In the genomic region with DNA sequence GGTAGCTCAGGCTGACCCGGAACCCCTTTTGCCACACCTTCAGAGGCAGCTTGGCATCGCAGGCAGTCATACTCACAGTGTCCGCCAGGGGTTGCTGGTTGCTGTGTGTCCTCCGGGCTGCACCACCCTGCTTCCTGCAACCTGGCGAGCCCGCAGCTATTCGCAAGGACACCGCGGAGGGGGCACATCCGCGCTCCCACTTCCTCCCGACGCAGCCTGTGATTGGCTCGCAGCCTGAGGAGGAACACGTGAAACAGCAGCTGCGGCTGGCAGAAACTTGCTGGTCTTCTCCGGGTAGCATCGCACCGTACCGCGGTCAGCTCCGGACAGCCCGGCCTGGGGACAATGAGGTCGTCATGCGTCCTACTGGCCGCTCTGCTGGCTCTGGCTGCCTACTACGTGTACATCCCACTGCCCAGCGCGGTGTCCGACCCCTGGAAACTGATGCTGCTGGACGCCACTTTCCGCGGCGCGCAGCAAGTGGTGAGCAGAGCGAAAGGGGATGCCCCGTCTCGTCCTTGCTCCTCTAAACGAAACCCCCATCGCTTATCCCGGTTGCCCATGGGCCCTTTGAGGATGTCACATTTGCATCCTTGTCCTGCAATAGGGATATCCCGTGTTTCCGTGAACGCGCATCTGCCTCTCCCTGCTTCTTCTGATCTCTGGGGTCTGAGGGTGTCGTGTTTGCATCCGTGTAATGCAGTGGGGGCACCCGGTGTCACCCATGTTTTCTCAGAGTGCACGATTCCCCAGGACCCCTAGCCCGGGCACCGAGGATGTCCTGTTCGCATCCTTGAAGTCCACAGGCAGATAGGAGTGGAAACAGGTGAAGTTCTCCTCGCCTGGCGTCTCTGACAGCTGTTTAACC, we compare ENCODE assay signal across 8 mouse cellular contexts. TPM values are rescaled to one million over a fixed set of nuclear protein-coding genes. Genes with fewer than 3 reads are reported as not detected.
DNase-seq lines count a peak whose midpoint lies in the region; ATAC-seq and TF ChIP-seq lines count a peak whose summit lies in the region.

A gene (plus strand): TSS at position 233 of the 868 bp plus-strand sequence.

- H3ac ChIP-seq in C2C12 (ENCODE audit: control insufficient read depth, insufficient read length, low read depth), result peak within 1 kb of the TSS; percentile 71

- TF ChIP-seq CTCF in C2C12 (IDR thresholded peaks at IDR 0.05; ENCODE audit: control insufficient read depth, insufficient read depth, insufficient read length), result peak; percentile 98
- TF ChIP-seq CTCF in brain, embryonic 14.5 days (IDR thresholded peaks at IDR 0.05; ENCODE audit: borderline replicate concordance, extremely low read depth, insufficient read depth, insufficient read length), result peak; percentile 90
- TF ChIP-seq CTCF in kidney, postnatal 0 days (IDR thresholded peaks at IDR 0.05; ENCODE audit: low read depth), result peak; percentile 93

- under 1% methylated on average over 54 of the region's 54 CpGs for WGBS in heart, embryonic 12.5 days
- WGBS in kidney, postnatal 0 days, result 2% methylated on average over 54 of the region's 54 CpGs
- WGBS in liver, embryonic 11.5 days, result 2% methylated on average over 54 of the region's 54 CpGs
- WGBS in stomach, embryonic 14.5 days, result under 1% methylated on average over 54 of the region's 54 CpGs

- no peaks in the 10 kb centered on the region for H3K27me3 ChIP-seq in C2C12 (ENCODE audit: control insufficient read depth, insufficient read depth, insufficient read length)
- H3K27me3 ChIP-seq in erythroblast, embryonic 14.5 days (ENCODE audit: control insufficient read depth), result peaks cover 13% of the 10 kb centered on the region
- H3K27me3 ChIP-seq in heart, embryonic 12.5 days (replicated peaks), result no peaks in the 10 kb centered on the region
- H3K27me3 ChIP-seq in kidney, postnatal 0 days (ENCODE audit: insufficient read depth, low read length), result no peaks in the 10 kb centered on the region
- H3K27me3 ChIP-seq in liver, embryonic 11.5 days (replicated peaks; ENCODE audit: control insufficient read depth, insufficient read depth, low read length), result no peaks in the 10 kb centered on the region
- no peaks in the 10 kb centered on the region for H3K27me3 ChIP-seq in stomach, embryonic 14.5 days (ENCODE audit: control insufficient read depth, insufficient read depth, low read length)

- peak within 1 kb of the TSS; percentile 55 for H3K4me3 ChIP-seq in C2C12 (ENCODE audit: insufficient read depth, poor library complexity, severe bottlenecking)
- H3K4me3 ChIP-seq in erythroblast, embryonic 14.5 days (replicated peaks), result peak within 1 kb of the TSS; percentile 73
- H3K4me3 ChIP-seq in heart, embryonic 12.5 days, result peak within 1 kb of the TSS; percentile 73
- H3K4me3 ChIP-seq in kidney, postnatal 0 days (replicated peaks; ENCODE audit: low read depth, low read length), result peak within 1 kb of the TSS; percentile 69
- H3K4me3 ChIP-seq in liver, embryonic 11.5 days (ENCODE audit: low read depth, low read length), result peak within 1 kb of the TSS; percentile 70
- H3K4me3 ChIP-seq in stomach, embryonic 14.5 days (ENCODE audit: low read depth, low read length), result peak within 1 kb of the TSS; percentile 63

- no peaks in the 10 kb centered on the region for H3K36me3 ChIP-seq in C2C12 (ENCODE audit: control insufficient read depth, insufficient read depth)
- no peaks in the 10 kb centered on the region for H3K36me3 ChIP-seq in erythroblast, embryonic 14.5 days (ENCODE audit: control insufficient read depth)
- H3K36me3 ChIP-seq in heart, embryonic 12.5 days, result no peaks in the 10 kb centered on the region
- no peaks in the 10 kb centered on the region for H3K36me3 ChIP-seq in kidney, postnatal 0 days (ENCODE audit: insufficient read depth, low read length)
- H3K36me3 ChIP-seq in liver, embryonic 11.5 days (ENCODE audit: control insufficient read depth, insufficient read depth, low read length), result no peaks in the 10 kb centered on the region
- H3K36me3 ChIP-seq in stomach, embryonic 14.5 days (ENCODE audit: control insufficient read depth, insufficient read depth, low read length), result no peaks in the 10 kb centered on the region

- DNase-seq in brain, embryonic 14.5 days (ENCODE audit: low read depth), result peak; percentile 98
- peak; percentile 97 for DNase-seq in kidney, postnatal 0 days (ENCODE audit: low spot score)
- DNase-seq in liver, embryonic 11.5 days (ENCODE audit: low spot score), result peak; percentile 89
- peak; percentile 96 for DNase-seq in naive thymus-derived CD4-positive, alpha-beta T cell, adult 2 months (ENCODE audit: low read depth)

- H3K79me2 ChIP-seq in C2C12 (ENCODE audit: control insufficient read depth, insufficient read depth), result no peaks in the 10 kb centered on the region

- TF ChIP-seq POLR2A in brain, embryonic 14.5 days (IDR thresholded peaks at IDR 0.05; ENCODE audit: borderline replicate concordance, extremely low read depth, insufficient read depth, insufficient read length, poor library complexity, severe bottlenecking), result 0 out of 2 replicates have a peak, but pooled peaks have one; percentile 7

- peak within 1 kb of the TSS; percentile 36 for H3K27ac ChIP-seq in heart, embryonic 12.5 days (ENCODE audit: poor library complexity, severe bottlenecking)
- peak within 1 kb of the TSS; percentile 76 for H3K27ac ChIP-seq in kidney, postnatal 0 days
- H3K27ac ChIP-seq in liver, embryonic 11.5 days (ENCODE audit: low read depth, low read length), result no peak within 1 kb of the TSS
- no peak within 1 kb of the TSS for H3K27ac ChIP-seq in stomach, embryonic 14.5 days (ENCODE audit: low read length)

- H3K4me2 ChIP-seq in heart, embryonic 12.5 days, result peak within 1 kb of the TSS; percentile 92
- peak within 1 kb of the TSS; percentile 92 for H3K4me2 ChIP-seq in kidney, postnatal 0 days (ENCODE audit: low read length)
- peak within 1 kb of the TSS; percentile 99 for H3K4me2 ChIP-seq in liver, embryonic 11.5 days
- peak within 1 kb of the TSS; percentile 94 for H3K4me2 ChIP-seq in stomach, embryonic 14.5 days (replicated peaks; ENCODE audit: low read depth, low read length)

- no peaks in the 10 kb centered on the region for H3K9me3 ChIP-seq in erythroblast, embryonic 14.5 days (ENCODE audit: control insufficient read depth, low read length)
- H3K9me3 ChIP-seq in heart, embryonic 12.5 days (replicated peaks), result no peaks in the 10 kb centered on the region
- H3K9me3 ChIP-seq in kidney, postnatal 0 days (replicated peaks; ENCODE audit: low read length), result no peaks in the 10 kb centered on the region
- H3K9me3 ChIP-seq in liver, embryonic 11.5 days (ENCODE audit: control insufficient read depth, low read length), result no peaks in the 10 kb centered on the region
- no peaks in the 10 kb centered on the region for H3K9me3 ChIP-seq in stomach, embryonic 14.5 days (ENCODE audit: control insufficient read depth, low read depth, low read length)

- ATAC-seq in heart, embryonic 12.5 days (ENCODE audit: insufficient number of reproducible peaks, low FRiP score), result peak; percentile 94
- ATAC-seq in kidney, postnatal 0 days (replicated peaks; ENCODE audit: low FRiP score, low read depth), result peak; percentile 98
- ATAC-seq in liver, embryonic 11.5 days (replicated peaks; ENCODE audit: low FRiP score), result peak; percentile 97
- ATAC-seq in stomach, embryonic 14.5 days (ENCODE audit: insufficient number of reproducible peaks, insufficient read depth, low FRiP score, low read depth), result peak; percentile 98

- H3K9ac ChIP-seq in heart, embryonic 12.5 days, result peak within 1 kb of the TSS; percentile 80
- peak within 1 kb of the TSS; percentile 63 for H3K9ac ChIP-seq in kidney, postnatal 0 days (ENCODE audit: low read depth, low read length)
- peak within 1 kb of the TSS; percentile 66 for H3K9ac ChIP-seq in liver, embryonic 11.5 days (ENCODE audit: low read depth, low read length)
- peak within 1 kb of the TSS; percentile 36; the same call in 1 of the 2 replicates for H3K9ac ChIP-seq in stomach, embryonic 14.5 days (replicated peaks; ENCODE audit: low read depth, low read length)

- peaks cover 17% of the 10 kb centered on the region for H3K4me1 ChIP-seq in erythroblast, embryonic 14.5 days (ENCODE audit: control insufficient read depth)
- H3K4me1 ChIP-seq in heart, embryonic 12.5 days (replicated peaks), result peaks cover 5% of the 10 kb centered on the region
- 0 out of 2 replicates have a peak, but pooled peaks cover 6% of the 10 kb centered on the region for H3K4me1 ChIP-seq in kidney, postnatal 0 days (replicated peaks; ENCODE audit: insufficient read depth, low read length)
- H3K4me1 ChIP-seq in liver, embryonic 11.5 days (replicated peaks; ENCODE audit: control insufficient read depth, insufficient read depth, low read length), result peaks cover 4% of the 10 kb centered on the region
- H3K4me1 ChIP-seq in stomach, embryonic 14.5 days (ENCODE audit: control insufficient read depth, insufficient read depth, low read length), result peaks cover 6% of the 10 kb centered on the region; the same call in 1 of the 2 replicates

- H3K79me3 ChIP-seq in C2C12 (ENCODE audit: low read depth), result no peaks in the 10 kb centered on the region

TF ChIP-seq in C2C12, 6 proteins besides CTCF, POLR2A, EP300 and RAD21:
- TF ChIP-seq USF1 (IDR thresholded peaks at IDR 0.05; ENCODE audit: low read depth) (peak; percentile 43), MYOD1 (IDR thresholded peaks at IDR 0.05; ENCODE audit: control insufficient read depth, insufficient read length, low read depth) (peak; percentile 55), FOSL1 (IDR thresholded peaks at IDR 0.05; ENCODE audit: insufficient read depth, low read length, poor library complexity, severe bottlenecking) (no peak), MAX (IDR thresholded peaks at IDR 0.05) (peak; percentile 83), MYOG (IDR thresholded peaks at IDR 0.05; ENCODE audit: control insufficient read depth, extremely low read depth, insufficient read length) (no peak), CEBPB (IDR thresholded peaks at IDR 0.05; ENCODE audit: low read depth) (no peak)
TF ChIP-seq in C2C12: peak in this region for 3.

RNA-seq across cellular contexts. Expression of the gene that starts here (rescaled TPM):
- polyA plus RNA-seq in C2C12 (2012; fragmentation: generic; extraction: Trizol), result 8.3 TPM
- 3.0 and 5.4 TPM in 2 replicates for polyA plus RNA-seq in brain, embryonic 14.5 days (2012; rRNA removed)
- 0.11 and 0.41 TPM in 2 replicates for polyA plus RNA-seq in erythroblast, embryonic 14.5 days (2012)
- 12.3 and 13.3 TPM in 2 replicates for polyA plus RNA-seq in heart, embryonic 12.5 days (2016; fragmentation: Nextera tagmentation; extraction: Ambion mirVana)
- polyA plus RNA-seq in kidney, postnatal 0 days (2015; fragmentation: Nextera tagmentation; extraction: Ambion mirVana), result 47.7 and 51.2 TPM in 2 replicates
- 4.2 and 5.0 TPM in 2 replicates for polyA plus RNA-seq in liver, embryonic 11.5 days (2014; fragmentation: Nextera tagmentation; extraction: Ambion mirVana)
- 6.7 and 7.5 TPM in 2 replicates for polyA plus RNA-seq in stomach, embryonic 14.5 days (2014; fragmentation: Nextera tagmentation; extraction: Ambion mirVana)

Comparison
In these comparisons a context has a peak if more than half of its experiments do, and no peak if none do; other contexts are left out.
1. H3K27ac ChIP-seq: peak in heart, embryonic 12.5 days (single experiment) and kidney, postnatal 0 days (single experiment); none in liver, embryonic 11.5 days (single experiment) and stomach, embryonic 14.5 days (single experiment).
2. Peak in every context shown above with its lines, with median percentiles within 50 percentile points of each other: H3K4me3 ChIP-seq, CTCF ChIP-seq, DNase-seq, ATAC-seq, H3K4me2 ChIP-seq and H3K9ac ChIP-seq.